Mouse (Mus musculus) kidney, adult 2 months (tissue): ENCODE data around the gene Tenm3.

ENCODE experiments used
- CTCF ChIP-seq: fragments of 200-500 bp; conservative IDR thresholded peaks from 2 replicates; pipeline ENCODE4 v1.5.1; 2011; ENCODE audit warnings: low read depth, mild to moderate bottlenecking, control low read depth, low read length, moderate library complexity, mixed read lengths; ENCODE audit not compliant: insufficient read depth, insufficient read length
- POLR2A ChIP-seq: fragments of 200-500 bp; IDR thresholded peaks from one replicate; pipeline ENCODE4 v1.6.1; 2011; ENCODE audit warnings: low read depth, low read length, control low read depth

GRCm38 (mm10) chr8:48890216-48890765 lies 46.5 kb upstream of the Tenm3 start:
- no peak for TF ChIP-seq CTCF
- no peak for TF ChIP-seq POLR2A
